Mouse (Mus musculus) intestine, embryonic 16.5 days (tissue): ENCODE measurements at regions not wholly inside any gene's neighbourhood (a gene's known extent, or its start where the extent isn't known, plus 50 kb on each side); places are given as distances from the start of the nearest gene placed in this dataset.

Source experiments
- ATAC-seq: fragments of 200-750 bp; cut with Nextera tagmentation; 2 replicates; pipeline ENCODE4 v1.8.0; 2017; ENCODE audit warnings: moderate TSS enrichment, moderate library complexity
- H3K27ac ChIP-seq: fragments of 300-500 bp; sonication (generic); 2 replicates; pipeline ENCODE4 v1.5.1; 2014; ENCODE audit warnings: mild to moderate bottlenecking, low read length
- H3K27me3 ChIP-seq: fragments of 300-500 bp; sonication (generic); replicated peaks from 2 replicates; pipeline ENCODE4 v1.6.1; 2014; ENCODE audit warnings: low read length, control low read depth, mixed read lengths; ENCODE audit not compliant: control insufficient read depth, insufficient read depth
- H3K36me3 ChIP-seq: fragments of 300-500 bp; sonication (generic); 2 replicates; pipeline ENCODE4 v1.6.1; 2014; ENCODE audit warnings: low read length, control low read depth; ENCODE audit not compliant: control insufficient read depth, insufficient read depth
- H3K4me1 ChIP-seq: fragments of 300-500 bp; sonication (generic); 2 replicates; pipeline ENCODE4 v1.6.1; 2014; ENCODE audit warnings: low read length, control low read depth, mixed read lengths; ENCODE audit not compliant: control insufficient read depth, insufficient read depth
- H3K4me2 ChIP-seq: fragments of 300-500 bp; sonication (generic); 2 replicates; pipeline ENCODE4 v1.6.1; 2014; ENCODE audit warnings: low read depth, low read length, control low read depth
- H3K4me3 ChIP-seq: fragments of 300-500 bp; sonication (generic); 2 replicates; pipeline ENCODE4 v1.5.1; 2014; ENCODE audit warnings: mild to moderate bottlenecking, low read length
- H3K9ac ChIP-seq: fragments of 300-500 bp; sonication (generic); 2 replicates; pipeline ENCODE4 v1.6.1; 2014; ENCODE audit warnings: low read depth, low read length
- H3K9me3 ChIP-seq: fragments of 300-500 bp; sonication (generic); 2 replicates; pipeline ENCODE4 v1.6.1; 2016; ENCODE audit warnings: low read length, control low read depth; ENCODE audit not compliant: control insufficient read depth
- WGBS: fragments of 180-500 bp; shearing (Covaris S2); extraction: QIAGEN DNeasy Blood & Tissue Kit; methylation state at CpG from one replicate; pipeline ENCODE4 v1.1.7; 2014; 5-methylcytosine and 5-hydroxymethylcytosine counted together

DNA sequence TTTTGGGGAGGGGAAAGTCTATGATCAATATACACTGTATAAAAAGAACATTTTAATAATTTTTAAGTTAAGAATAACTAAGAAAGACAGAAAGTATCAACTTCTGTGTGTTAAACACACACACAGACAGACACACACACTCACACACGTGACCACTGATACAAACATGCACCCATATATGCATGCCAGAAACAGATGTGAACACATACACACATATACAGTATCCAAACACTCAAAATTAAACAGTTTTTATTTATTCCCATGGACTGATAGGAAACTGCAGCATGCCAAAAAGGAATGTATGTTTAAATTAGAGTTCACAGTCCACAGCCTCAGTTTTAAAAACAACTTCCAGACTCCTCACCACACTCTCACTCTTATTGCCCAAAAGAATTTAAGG, 203.4 kb upstream of the Tbl1x start:
- no peaks in the 10 kb centered on the region for H3K27me3 ChIP-seq
- H3K4me3 ChIP-seq: no peak overlapping the region
- 59% methylated on average over 1 of the region's 1 CpGs for WGBS
- H3K36me3 ChIP-seq: no peaks in the 10 kb centered on the region
- H3K9me3 ChIP-seq: no peaks in the 10 kb centered on the region
- no peaks in the 10 kb centered on the region for H3K4me1 ChIP-seq
- no peak overlapping the region for H3K4me2 ChIP-seq
- no peak for ATAC-seq
- H3K9ac ChIP-seq: no peak overlapping the region
- no peak overlapping the region for H3K27ac ChIP-seq

DNA sequence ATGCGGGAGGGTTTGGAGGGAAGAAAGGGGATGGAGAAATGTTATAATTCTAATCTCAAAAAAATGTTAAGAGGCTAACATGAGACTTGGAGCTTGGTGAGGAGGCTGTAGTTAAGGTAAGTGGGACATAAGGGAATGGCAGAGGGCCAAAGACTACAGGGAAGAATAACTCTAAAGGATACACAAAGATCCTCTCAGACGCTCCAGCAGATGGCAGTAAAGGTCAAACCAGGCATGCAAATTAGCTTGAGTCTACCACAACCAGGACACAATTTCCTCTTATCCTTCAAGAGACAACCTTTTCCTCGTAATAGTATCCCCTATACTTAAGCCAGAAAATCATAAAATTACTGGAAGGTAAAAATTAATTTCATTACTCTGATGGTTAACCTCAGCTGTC, 196.4 kb upstream of the Tbl1x start:
- Histone ChIP-seq H3K9me3 (no peaks in the 10 kb centered on the region), H3K36me3 (no peaks in the 10 kb centered on the region), H3K27me3 (no peaks in the 10 kb centered on the region), H3K4me3 (no peak overlapping the region), H3K4me1 (no peaks in the 10 kb centered on the region), H3K27ac (no peak overlapping the region), H3K9ac (no peak overlapping the region), H3K4me2 (no peak overlapping the region)
- ATAC-seq: no peak
- 65% methylated on average over 3 of the region's 3 CpGs for WGBS

DNA sequence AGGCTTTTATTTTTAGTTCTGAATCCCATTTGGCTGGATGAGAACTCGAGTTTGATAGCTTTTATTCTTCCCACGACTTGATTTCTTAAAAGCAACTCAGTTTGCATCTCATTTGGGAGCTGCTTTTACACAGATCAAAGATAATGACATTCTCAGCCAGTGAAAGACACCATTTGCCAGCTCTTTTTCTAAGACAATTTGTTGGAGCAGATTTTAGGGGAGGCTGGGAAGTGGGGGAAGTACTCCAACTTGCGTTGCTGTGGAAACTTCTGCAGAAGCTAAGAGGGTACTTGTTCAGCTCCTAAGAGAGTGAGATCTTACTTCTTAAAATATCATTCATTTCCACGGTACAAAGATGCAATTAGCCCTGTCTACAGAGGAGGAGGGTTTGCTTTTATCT, 187.2 kb upstream of the Tbl1x start:
- Histone ChIP-seq H3K9me3 (no peaks in the 10 kb centered on the region), H3K4me3 (no peak overlapping the region), H3K27me3 (no peaks in the 10 kb centered on the region), H3K4me2 (no peak overlapping the region), H3K36me3 (no peaks in the 10 kb centered on the region), H3K27ac (no peak overlapping the region), H3K4me1 (no peaks in the 10 kb centered on the region), H3K9ac (no peak overlapping the region)
- 41% methylated on average over 4 of the region's 4 CpGs for WGBS
- no peak for ATAC-seq

DNA sequence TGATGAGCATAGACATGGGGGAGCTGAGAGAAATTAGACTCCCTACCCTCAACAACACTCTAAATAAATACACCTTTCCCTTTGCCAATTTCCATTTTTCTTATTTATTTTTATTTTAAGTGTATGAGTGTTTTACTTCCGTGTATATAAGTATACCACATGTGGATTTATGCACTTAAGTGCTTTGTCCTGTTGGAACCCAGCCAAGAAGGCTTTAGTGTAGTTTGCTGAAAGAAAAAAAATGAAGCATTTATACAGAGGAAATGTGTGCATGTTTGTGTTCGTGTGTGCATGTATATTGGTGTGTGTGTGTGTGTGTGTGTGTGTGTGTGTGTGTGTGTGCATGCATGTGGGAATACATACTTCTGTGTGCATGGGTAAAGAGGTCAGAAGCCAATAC, 157.6 kb upstream of the Tbl1x start:
- no peak for ATAC-seq
- no peak overlapping the region for H3K4me2 ChIP-seq
- 25% methylated on average over 2 of the region's 2 CpGs for WGBS
- no peaks in the 10 kb centered on the region for H3K9me3 ChIP-seq
- H3K27ac ChIP-seq: no peak overlapping the region
- H3K36me3 ChIP-seq: no peaks in the 10 kb centered on the region
- no peaks in the 10 kb centered on the region for H3K27me3 ChIP-seq
- no peaks in the 10 kb centered on the region for H3K4me1 ChIP-seq
- H3K4me3 ChIP-seq: no peak overlapping the region
- H3K9ac ChIP-seq: no peak overlapping the region

DNA sequence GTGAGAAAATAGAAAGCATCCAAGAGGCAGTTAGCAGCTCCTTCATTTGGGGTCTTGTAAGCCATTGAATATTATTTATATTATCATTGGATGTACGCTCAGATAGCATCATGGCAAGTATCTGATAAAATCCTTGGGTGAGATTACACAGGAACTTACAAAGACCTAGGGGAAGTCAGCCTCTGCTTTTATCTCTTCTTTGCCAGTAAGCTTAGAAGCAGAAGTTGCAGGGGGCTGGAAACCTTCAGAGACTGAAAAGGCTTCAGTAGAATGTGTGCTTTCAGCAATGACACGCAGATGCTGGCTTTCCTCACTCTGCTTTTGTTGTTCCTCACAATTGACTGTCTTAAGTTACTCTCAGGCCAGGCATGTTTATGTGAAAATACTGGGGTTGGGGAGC, 150.3 kb upstream of the Tbl1x start:
- WGBS: 50% methylated on average over 2 of the region's 2 CpGs
- no peak overlapping the region for H3K27ac ChIP-seq
- no peaks in the 10 kb centered on the region for H3K27me3 ChIP-seq
- no peaks in the 10 kb centered on the region for H3K4me1 ChIP-seq
- H3K4me2 ChIP-seq: no peak overlapping the region
- no peaks in the 10 kb centered on the region for H3K36me3 ChIP-seq
- H3K9me3 ChIP-seq: no peaks in the 10 kb centered on the region
- H3K9ac ChIP-seq: no peak overlapping the region
- no peak for ATAC-seq
- H3K4me3 ChIP-seq: no peak overlapping the region

DNA sequence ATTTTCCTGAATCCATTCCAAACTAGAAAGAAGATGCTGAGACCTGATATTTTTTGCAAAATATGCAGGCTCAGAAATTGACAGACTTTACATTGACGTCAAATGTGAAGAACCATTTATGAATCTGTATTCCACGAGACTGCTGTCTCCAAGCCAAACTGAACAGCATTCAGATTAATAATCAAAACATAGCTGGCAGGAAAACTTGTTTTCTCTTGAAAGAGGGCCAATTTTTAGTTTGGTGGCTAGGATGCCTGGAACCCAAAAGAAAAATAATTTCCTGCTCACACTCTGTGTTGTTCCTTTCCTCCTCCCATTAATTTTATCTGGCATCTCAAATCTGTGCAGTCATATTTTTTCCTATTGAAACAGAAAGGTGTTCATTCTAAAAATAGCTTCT, 149.7 kb upstream of the Tbl1x start:
- Histone ChIP-seq H3K9ac (no peak overlapping the region), H3K27me3 (no peaks in the 10 kb centered on the region), H3K4me3 (no peak overlapping the region), H3K9me3 (no peaks in the 10 kb centered on the region), H3K4me2 (no peak overlapping the region), H3K4me1 (no peaks in the 10 kb centered on the region), H3K36me3 (no peaks in the 10 kb centered on the region), H3K27ac (no peak overlapping the region)
- 57% methylated on average over 2 of the region's 2 CpGs for WGBS
- ATAC-seq: no peak

DNA sequence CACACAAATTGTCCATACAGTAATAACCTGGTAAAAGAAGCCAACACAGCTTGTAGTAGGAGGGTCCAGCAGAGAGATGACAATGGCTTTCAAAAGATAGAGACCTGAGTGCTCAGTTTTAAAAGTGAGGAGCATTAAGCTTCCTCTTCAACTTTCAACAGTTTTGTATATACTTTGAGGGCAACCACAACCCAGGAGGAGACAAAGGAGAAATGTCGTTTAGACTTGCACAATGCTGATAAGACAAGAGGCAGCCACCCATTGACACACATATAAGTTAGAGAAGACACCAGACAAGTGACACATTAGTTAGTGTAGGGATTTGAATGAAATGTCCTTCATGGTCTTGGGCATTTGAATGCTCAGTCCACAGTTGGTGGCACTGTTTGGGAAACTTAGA, 147.2 kb upstream of the Tbl1x start:
- H3K27me3 ChIP-seq: no peaks in the 10 kb centered on the region

DNA sequence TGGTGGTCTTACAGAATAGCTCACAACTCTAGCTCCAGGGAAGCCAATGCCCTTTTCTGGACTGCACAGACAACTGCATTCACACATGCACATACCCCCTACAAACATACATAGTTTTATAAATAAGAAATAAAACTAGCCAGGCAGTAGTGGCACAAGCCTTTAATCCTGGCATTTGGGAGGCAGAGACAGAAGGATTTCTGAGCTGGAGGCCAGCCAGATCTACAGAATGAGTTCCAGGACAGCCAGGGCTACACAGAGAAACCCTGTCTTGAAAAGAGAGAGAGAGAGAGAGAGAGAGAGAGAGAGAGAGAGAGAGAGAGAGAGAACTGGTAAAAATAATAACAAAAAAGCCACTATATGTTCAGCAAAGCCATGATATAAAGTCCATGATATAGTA, 143.5 kb upstream of the Tbl1x start:
- H3K27me3 ChIP-seq: no peaks in the 10 kb centered on the region
- no peak for ATAC-seq
- H3K4me1 ChIP-seq: no peaks in the 10 kb centered on the region
- H3K36me3 ChIP-seq: no peaks in the 10 kb centered on the region
- H3K4me3 ChIP-seq: no peak overlapping the region
- H3K27ac ChIP-seq: no peak overlapping the region
- H3K4me2 ChIP-seq: no peak overlapping the region
- H3K9me3 ChIP-seq: no peaks in the 10 kb centered on the region
- no peak overlapping the region for H3K9ac ChIP-seq

More for the DNA sequence above, 147.2 kb upstream of the Tbl1x start:
- 60% methylated on average over 1 of the region's 1 CpGs for WGBS
- H3K4me2 ChIP-seq: no peak overlapping the region
- H3K9ac ChIP-seq: no peak overlapping the region
- ATAC-seq: no peak
- no peaks in the 10 kb centered on the region for H3K36me3 ChIP-seq
- no peak overlapping the region for H3K4me3 ChIP-seq
- H3K27ac ChIP-seq: no peak overlapping the region
- H3K4me1 ChIP-seq: no peaks in the 10 kb centered on the region
- H3K9me3 ChIP-seq: no peaks in the 10 kb centered on the region

DNA sequence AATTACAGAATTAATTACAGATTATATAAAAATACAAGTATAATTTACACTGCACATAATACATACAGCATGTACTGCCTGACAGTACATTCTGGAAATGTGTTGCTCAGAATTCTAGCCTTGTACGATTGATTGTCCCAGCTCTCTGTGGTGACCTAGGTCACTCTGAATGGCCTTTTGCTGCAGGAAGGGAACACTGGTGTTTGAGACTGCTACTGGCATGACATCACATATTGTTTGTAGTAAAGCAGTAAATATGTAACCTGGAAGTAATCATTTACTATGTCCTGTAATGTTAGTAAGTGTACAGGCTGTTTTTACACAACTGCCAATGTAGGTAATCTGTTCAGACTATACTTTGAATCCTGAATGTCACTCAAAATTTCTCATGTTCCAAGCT, 123.5 kb upstream of the Tbl1x start:
- WGBS: 62% methylated on average over 1 of the region's 1 CpGs
- H3K27me3 ChIP-seq: no peaks in the 10 kb centered on the region
- no peak overlapping the region for H3K9ac ChIP-seq

DNA sequence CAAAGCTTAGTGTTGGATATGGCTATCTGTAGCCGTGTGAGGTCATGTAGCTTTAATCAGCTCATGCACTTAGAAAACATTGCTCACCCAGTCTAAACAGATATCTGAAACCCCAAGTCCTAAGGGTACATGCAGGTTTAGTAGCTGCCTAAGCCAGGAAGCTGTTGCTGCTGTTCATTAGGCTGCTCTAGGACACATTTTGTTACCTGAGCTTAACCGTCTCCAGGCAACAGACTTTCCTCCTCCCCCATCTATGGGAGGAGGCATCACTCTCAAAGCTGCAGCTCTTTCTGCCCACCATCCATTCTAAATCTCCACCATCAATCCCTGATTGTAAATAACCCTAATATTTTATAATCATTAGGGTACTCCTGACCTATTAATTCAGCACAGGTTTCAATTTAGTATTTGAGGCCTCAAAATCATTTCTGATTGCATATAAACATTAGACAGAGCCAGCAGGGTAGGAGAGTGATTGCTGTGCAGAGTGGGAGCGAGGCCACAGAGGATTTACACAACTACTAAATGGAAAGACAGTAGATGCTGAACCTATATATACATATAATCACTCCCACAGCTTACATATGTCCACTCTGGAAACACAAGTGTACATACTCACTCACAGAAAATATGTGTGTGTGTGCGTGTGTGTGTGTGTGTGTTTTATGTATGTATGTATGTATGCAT, 118.9 kb upstream of the Tbl1x start:
- 77% methylated on average over 4 of the region's 4 CpGs for WGBS
- Histone ChIP-seq H3K4me2 (no peak overlapping the region), H3K27ac (no peak overlapping the region), H3K9me3 (no peaks in the 10 kb centered on the region), H3K27me3 (no peaks in the 10 kb centered on the region), H3K36me3 (no peaks in the 10 kb centered on the region), H3K4me3 (no peak overlapping the region), H3K9ac (no peak overlapping the region), H3K4me1 (no peaks in the 10 kb centered on the region)
- no peak for ATAC-seq

More for the DNA sequence above, 123.5 kb upstream of the Tbl1x start:
- Histone ChIP-seq H3K27ac (no peak overlapping the region), H3K4me3 (no peak overlapping the region), H3K9me3 (no peaks in the 10 kb centered on the region), H3K4me1 (no peaks in the 10 kb centered on the region), H3K36me3 (no peaks in the 10 kb centered on the region), H3K4me2 (no peak overlapping the region)
- no peak for ATAC-seq
